Mouse (Mus musculus) kidney, postnatal 14 days (tissue): Measurements from ENCODE around the gene Gramd4.
A peak's percentile ranks its signal among the peaks of the same experiment; 100 is the strongest.
"Not testable (repeated sequence)": the region's sequence is repeated elsewhere in the genome, so short reads cannot be mapped to it uniquely, and the experiment has no call there.

Source experiments
- DNase-seq: peaks from one replicate; pipeline ENCODE4 v3.0.0; 2022; ENCODE audit warnings: mixed read lengths

Gramd4 gene

GRCm38 (mm10) chr15:86119186-86119585 lies 61.7 kb downstream of the Gramd4 start:
- DNase-seq: peak; percentile 44

- peak; percentile 71 for DNase-seq
These were observed 64.9 kb downstream of the Gramd4 start for GRCm38 (mm10) chr15:86122261-86122949.

- no peak for DNase-seq
These were observed 65.9 kb downstream of the Gramd4 start for GRCm38 (mm10) chr15:86123409-86123808.

- peak; percentile 81 for DNase-seq
These were observed 66.9 kb downstream of the Gramd4 start for GRCm38 (mm10) chr15:86124359-86124758.

GRCm38 (mm10) chr15:86129036-86129435 lies 71.5 kb downstream of the Gramd4 start:
- DNase-seq: no peak

GRCm38 (mm10) chr15:86130657-86131056 lies 73.2 kb downstream of the Gramd4 start:
- no peak for DNase-seq

- DNase-seq: peak; percentile 90
These were observed 77.7 kb downstream of the Gramd4 start for GRCm38 (mm10) chr15:86134941-86135783.

- DNase-seq: peak; percentile 47
These were observed 80.1 kb downstream of the Gramd4 start for GRCm38 (mm10) chr15:86137638-86138037.

GRCm38 (mm10) chr15:86140323-86140722 lies 82.8 kb downstream of the Gramd4 start:
- DNase-seq: peak; percentile 65

- DNase-seq: no peak
These were observed 87.1 kb downstream of the Gramd4 start for GRCm38 (mm10) chr15:86144577-86144976.

- DNase-seq: no peak
These were observed 87.6 kb downstream of the Gramd4 start for GRCm38 (mm10) chr15:86145046-86145445.

GRCm38 (mm10) chr15:86146922-86147321 lies 89.4 kb downstream of the Gramd4 start:
- DNase-seq: no peak

GRCm38 (mm10) chr15:86150593-86150992 lies 93.1 kb downstream of the Gramd4 start:
- no peak for DNase-seq

GRCm38 (mm10) chr15:86153481-86153960 lies 96.0 kb downstream of the Gramd4 start:
- DNase-seq: no peak

- no peak for DNase-seq
These were observed 99.0 kb downstream of the Gramd4 start for GRCm38 (mm10) chr15:86156492-86156891.

GRCm38 (mm10) chr15:86159093-86159492 lies 101.6 kb downstream of the Gramd4 start:
- DNase-seq: no peak

- DNase-seq: no peak
These were observed 102.2 kb downstream of the Gramd4 start for GRCm38 (mm10) chr15:86159719-86160118.

GRCm38 (mm10) chr15:86160906-86161305 lies 103.4 kb downstream of the Gramd4 start:
- no peak for DNase-seq

- DNase-seq: not testable (repeated sequence)
These were observed 104.3 kb downstream of the Gramd4 start for GRCm38 (mm10) chr15:86161800-86162199.

- no peak for DNase-seq
These were observed 107.3 kb downstream of the Gramd4 start for GRCm38 (mm10) chr15:86164718-86165345.

- no peak for DNase-seq
These were observed 108.5 kb downstream of the Gramd4 start for GRCm38 (mm10) chr15:86165811-86166590.

GRCm38 (mm10) chr15:86167032-86167655 lies 109.6 kb downstream of the Gramd4 start:
- DNase-seq: no peak
